Mouse (Mus musculus): ENCODE data around the gene Cachd1. TPM values are rescaled to one million over a fixed set of nuclear protein-coding genes. Genes with fewer than 3 reads are reported as not detected.

Gene Cachd1
- 6.8 and 6.9 TPM in 2 replicates for polyA plus RNA-seq (2015; fragmentation: Nextera tagmentation; extraction: Ambion mirVana)

DNA sequence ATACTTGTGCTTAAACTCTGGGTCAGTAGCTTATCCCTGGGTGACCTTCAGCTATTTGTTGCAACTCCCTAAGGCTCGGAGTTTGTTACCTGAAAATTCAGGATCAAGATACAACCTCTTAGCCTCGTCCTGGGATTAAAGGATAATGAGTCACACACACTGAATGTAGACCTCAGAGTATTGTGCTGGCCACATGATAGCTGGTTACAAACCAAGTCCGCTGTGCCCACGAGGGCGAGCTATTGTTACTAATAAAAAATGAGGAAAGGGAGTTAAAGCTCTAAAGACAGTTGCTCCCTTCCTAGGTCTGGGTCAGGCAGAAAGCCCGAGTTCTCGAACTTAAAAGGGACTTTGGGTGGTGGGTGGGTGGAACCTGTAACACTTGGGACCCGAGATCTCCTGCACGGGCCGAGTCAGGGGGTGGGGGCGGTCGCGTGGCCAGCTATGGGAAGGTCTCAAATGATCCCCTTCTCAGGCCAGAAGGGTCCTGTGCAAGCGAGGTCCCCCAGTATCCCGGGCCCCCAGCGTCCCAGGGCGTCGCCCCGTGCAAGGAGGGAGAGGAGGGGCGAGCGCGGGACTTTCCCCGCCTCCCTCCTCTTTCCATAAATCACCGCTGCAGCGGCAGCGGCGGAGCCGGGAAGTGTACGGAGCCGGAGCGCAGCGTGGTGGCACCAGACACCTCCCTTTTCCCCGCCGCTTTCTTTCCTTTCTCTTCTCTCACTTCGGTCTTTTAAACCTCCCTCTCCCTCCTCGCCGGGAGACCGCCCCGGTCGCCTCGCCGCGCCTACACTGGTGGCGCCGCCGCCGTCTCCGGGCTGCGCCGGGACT lies at the start of gene Cachd1:
Gene Cachd1, plus strand, starts transcription at position 633 of the 828 bp plus-strand sequence.
- 0 out of 2 replicates have a peak, but pooled peaks cover 11% of the 10 kb centered on the region for H3K27me3 ChIP-seq (replicated peaks)
- H3K9me3 ChIP-seq = no peaks in the 10 kb centered on the region
- ATAC-seq (ENCODE audit: extremely low read depth, insufficient number of reproducible peaks, low FRiP score, low TSS enrichment) = peak; percentile 33; the same call in 1 of the 2 replicates
- H3K4me3 ChIP-seq = peak within 1 kb of the TSS; percentile 93
- peak within 1 kb of the TSS; percentile 92 for H3K27ac ChIP-seq (replicated peaks)
- peak within 1 kb of the TSS; percentile 95 for H3K9ac ChIP-seq
- H3K4me1 ChIP-seq = peaks cover 34% of the 10 kb centered on the region
- under 1% methylated on average over 40 of the region's 50 CpGs for WGBS
- no peaks in the 10 kb centered on the region for H3K36me3 ChIP-seq
- H3K4me2 ChIP-seq = peak within 1 kb of the TSS; percentile 87

DNA sequence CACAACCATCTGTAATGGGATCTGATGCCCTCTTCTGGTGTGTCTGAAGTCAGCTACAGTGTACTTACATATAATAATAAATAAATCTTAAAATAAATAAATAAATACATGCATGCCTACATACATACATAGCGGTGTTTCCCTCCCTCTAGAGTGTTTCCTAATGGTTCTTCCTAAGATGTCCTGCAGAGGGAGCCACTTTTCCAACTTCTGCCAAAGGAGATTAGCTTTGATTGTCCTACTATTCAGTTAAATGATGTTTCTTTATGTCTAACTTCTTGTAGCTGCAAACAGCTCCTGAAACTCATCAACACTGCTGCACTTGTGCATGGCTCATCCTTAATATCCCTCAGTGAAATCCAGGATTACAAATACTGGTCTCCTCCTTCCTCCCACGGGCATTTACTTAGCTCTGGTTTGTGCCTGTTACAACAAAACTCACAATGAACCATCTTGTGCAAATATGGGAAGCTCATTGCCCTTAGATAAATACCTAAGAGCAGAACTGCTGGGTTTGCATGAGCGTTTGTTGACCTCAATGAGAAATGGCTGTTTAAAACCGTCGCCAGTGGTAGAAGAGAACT lies 47.5 kb upstream of the Cachd1 start:
- no peak overlapping the region for H3K9ac ChIP-seq
- no peaks in the 10 kb centered on the region for H3K36me3 ChIP-seq
- no peaks in the 10 kb centered on the region for H3K4me1 ChIP-seq
- no peaks in the 10 kb centered on the region for H3K27me3 ChIP-seq (replicated peaks)
- H3K9me3 ChIP-seq = no peaks in the 10 kb centered on the region
- no peak overlapping the region for H3K4me3 ChIP-seq
- H3K27ac ChIP-seq (replicated peaks) = no peak overlapping the region
- 80% methylated on average over 5 of the region's 5 CpGs for WGBS
- no peak overlapping the region for H3K4me2 ChIP-seq
- ATAC-seq (ENCODE audit: extremely low read depth, insufficient number of reproducible peaks, low FRiP score, low TSS enrichment) = no peak

DNA sequence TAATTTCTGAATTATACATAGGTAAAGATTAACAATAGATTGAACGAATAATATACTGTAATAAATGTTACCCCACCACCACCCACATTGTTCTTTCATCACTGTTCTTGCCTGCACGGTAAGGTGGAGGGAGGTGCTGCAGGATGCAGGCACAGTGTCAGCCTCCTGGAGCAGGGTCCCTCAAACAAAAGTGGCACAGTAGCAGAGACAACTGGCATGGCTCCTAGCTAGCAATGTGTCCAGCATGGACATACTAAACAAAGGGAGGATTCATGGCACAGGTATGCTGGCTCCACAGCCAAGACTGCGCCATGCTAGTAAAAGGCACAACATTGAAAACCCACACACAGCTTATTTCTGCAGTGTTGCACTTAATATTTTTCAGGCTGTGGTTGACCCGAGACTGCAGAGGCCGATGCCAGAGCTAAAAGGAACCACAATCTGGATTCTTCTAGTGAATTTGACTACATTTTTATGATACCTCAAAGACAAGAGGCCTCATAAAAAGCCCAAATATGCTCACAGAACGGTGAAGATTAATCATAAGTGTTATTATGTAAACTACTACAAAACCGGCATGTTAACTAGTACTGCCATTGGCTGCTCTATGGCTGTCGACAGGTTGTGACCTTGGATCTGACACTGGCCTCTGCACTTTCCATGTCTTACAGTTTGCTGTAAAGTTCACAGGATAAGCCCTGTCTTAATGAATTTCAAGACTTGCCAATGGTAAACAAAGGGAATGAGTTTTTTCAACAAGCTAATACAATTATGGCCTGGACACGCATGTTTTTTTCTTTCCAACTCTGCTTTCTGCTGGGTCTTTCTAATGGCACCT lies 41.2 kb upstream of the Cachd1 start:
- H3K4me2 ChIP-seq = no peak overlapping the region
- H3K4me1 ChIP-seq = no peaks in the 10 kb centered on the region
- H3K27me3 ChIP-seq (replicated peaks) = no peaks in the 10 kb centered on the region
- ATAC-seq (ENCODE audit: extremely low read depth, insufficient number of reproducible peaks, low FRiP score, low TSS enrichment) = no peak
- WGBS = 72% methylated on average over 9 of the region's 9 CpGs
- no peak overlapping the region for H3K9ac ChIP-seq
- no peaks in the 10 kb centered on the region for H3K9me3 ChIP-seq
- no peaks in the 10 kb centered on the region for H3K36me3 ChIP-seq
- no peak overlapping the region for H3K4me3 ChIP-seq
- no peak overlapping the region for H3K27ac ChIP-seq (replicated peaks)

DNA sequence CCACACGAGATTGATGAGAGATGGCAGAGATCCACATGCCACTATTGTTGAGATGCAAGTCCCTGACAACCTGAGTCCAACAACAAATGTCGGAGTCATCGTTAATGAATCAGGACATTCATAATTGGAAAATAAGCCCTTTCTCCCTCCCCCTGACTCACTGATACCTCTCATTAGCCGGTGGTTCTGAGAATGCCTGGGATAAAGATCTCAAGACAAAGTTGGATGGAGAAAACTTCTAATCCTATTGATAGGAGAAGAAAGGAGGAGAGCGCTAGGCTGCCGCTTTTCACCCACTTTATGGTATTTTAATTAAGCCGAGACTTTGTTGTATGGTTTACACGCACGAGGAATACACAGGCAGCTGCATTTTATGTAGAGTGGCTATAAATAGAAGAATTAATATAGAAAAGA lies 40.5 kb upstream of the Cachd1 start:
- Histone ChIP-seq H3K36me3 (no peaks in the 10 kb centered on the region), H3K27ac (replicated peaks) (no peak overlapping the region), H3K4me2 (no peak overlapping the region), H3K9me3 (no peaks in the 10 kb centered on the region), H3K4me1 (no peaks in the 10 kb centered on the region), H3K4me3 (no peak overlapping the region), H3K9ac (no peak overlapping the region), H3K27me3 (replicated peaks) (no peaks in the 10 kb centered on the region)
- WGBS = 85% methylated on average over 9 of the region's 9 CpGs
- ATAC-seq (ENCODE audit: extremely low read depth, insufficient number of reproducible peaks, low FRiP score, low TSS enrichment) = no peak

DNA sequence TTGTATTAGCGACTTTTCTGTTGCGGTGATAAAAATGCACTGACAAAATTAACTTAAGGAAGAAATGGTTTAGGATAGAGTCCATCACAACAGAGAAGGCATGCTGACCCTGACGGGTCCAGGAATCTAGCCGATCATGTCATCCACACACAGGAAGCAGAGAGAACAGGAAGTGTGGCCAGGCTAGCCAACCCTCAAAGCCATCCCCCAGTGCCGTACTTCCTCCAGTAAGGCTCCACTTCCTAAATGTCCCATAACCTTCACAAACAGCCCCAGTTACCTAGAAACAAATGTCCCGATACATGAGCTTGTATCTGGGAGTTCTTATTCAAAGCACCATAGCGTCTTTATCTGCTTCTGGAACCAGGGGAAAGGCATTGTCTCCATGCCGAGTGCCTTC lies 32.9 kb upstream of the Cachd1 start:
- H3K36me3 ChIP-seq = no peaks in the 10 kb centered on the region
- WGBS = 70% methylated on average over 8 of the region's 8 CpGs

DNA sequence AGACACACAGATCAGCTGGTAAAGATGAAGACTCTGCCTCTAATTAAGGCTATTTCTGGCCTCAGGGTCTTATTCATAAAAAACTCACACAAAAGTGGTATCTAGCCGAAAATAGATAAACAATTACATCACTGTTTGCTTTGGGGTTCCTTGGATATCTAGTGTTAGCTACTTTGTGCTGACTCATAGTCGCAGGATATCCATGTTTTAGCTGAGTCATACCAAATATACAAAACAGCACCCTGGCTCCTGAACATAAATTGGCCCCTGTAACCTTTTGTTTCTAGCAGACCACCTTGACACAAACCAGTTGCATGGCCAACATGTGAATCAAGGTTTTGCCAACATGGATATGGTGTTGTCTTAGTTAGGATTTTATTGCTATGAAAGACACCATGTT lies 24.2 kb upstream of the Cachd1 start:
- no peaks in the 10 kb centered on the region for H3K36me3 ChIP-seq
- 63% methylated on average over 2 of the region's 2 CpGs for WGBS
- H3K4me2 ChIP-seq = no peak overlapping the region
- H3K4me1 ChIP-seq = no peaks in the 10 kb centered on the region
- no peaks in the 10 kb centered on the region for H3K9me3 ChIP-seq
- peaks cover 17% of the 10 kb centered on the region for H3K27me3 ChIP-seq (replicated peaks)
- no peak for ATAC-seq (ENCODE audit: extremely low read depth, insufficient number of reproducible peaks, low FRiP score, low TSS enrichment)
- no peak overlapping the region for H3K27ac ChIP-seq (replicated peaks)
- H3K4me3 ChIP-seq = no peak overlapping the region
- H3K9ac ChIP-seq = no peak overlapping the region

More for the DNA sequence above, 32.9 kb upstream of the Cachd1 start:
- Histone ChIP-seq H3K27ac (replicated peaks) (no peak overlapping the region), H3K4me3 (no peak overlapping the region), H3K27me3 (replicated peaks) (no peaks in the 10 kb centered on the region; the same call in none of the 2 replicates), H3K4me1 (no peaks in the 10 kb centered on the region), H3K9me3 (no peaks in the 10 kb centered on the region), H3K4me2 (no peak overlapping the region), H3K9ac (no peak overlapping the region)
- no peak for ATAC-seq (ENCODE audit: extremely low read depth, insufficient number of reproducible peaks, low FRiP score, low TSS enrichment)

DNA sequence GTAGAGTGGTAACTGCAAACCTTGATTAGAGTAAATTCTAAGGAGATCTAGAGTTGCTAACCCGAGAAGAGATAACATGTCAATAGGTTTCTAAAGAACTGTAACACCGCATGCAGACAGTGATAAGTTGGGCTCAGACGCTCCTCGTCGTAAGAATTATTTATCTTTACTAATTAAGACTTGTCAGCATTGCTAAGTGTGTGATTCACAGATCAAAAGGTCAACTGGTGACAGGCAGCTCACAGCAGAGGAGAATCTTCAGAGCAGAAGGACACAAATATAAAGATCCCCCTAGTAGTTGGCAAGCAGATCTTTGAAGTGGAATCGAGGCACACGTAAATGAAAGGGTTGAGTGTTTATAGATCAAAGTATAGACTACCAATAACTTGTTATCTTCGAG lies 20.8 kb upstream of the Cachd1 start:
- 12% methylated on average over 8 of the region's 8 CpGs for WGBS
- Histone ChIP-seq H3K27ac (replicated peaks) (no peak overlapping the region), H3K9ac (no peak overlapping the region), H3K4me2 (no peak overlapping the region), H3K4me3 (no peak overlapping the region), H3K4me1 (no peaks in the 10 kb centered on the region), H3K9me3 (no peaks in the 10 kb centered on the region), H3K36me3 (no peaks in the 10 kb centered on the region), H3K27me3 (replicated peaks) (peaks cover 16% of the 10 kb centered on the region)
- no peak for ATAC-seq (ENCODE audit: extremely low read depth, insufficient number of reproducible peaks, low FRiP score, low TSS enrichment)

DNA sequence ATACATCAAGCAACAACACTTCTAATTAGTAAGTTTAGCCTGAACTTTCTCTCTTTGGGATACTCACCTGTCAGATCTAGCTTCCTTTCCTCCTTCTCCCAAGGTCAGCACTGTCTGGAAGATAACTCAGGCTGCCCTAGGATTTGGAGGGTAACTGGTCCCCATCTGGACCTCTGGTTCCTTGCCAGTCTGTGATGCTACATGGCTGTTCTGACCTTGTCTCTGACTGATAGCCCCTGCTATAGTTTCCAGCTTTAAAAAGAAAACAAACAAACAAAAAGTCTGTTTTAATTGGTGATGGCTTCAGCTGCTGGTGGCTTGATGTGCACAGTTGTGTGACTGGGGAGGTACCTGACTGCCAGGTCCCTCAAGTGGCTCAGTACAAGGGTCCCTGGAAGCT lies 20.0 kb upstream of the Cachd1 start:
- Histone ChIP-seq H3K9ac (no peak overlapping the region), H3K27ac (replicated peaks) (no peak overlapping the region), H3K27me3 (replicated peaks) (peaks cover 16% of the 10 kb centered on the region), H3K9me3 (no peaks in the 10 kb centered on the region), H3K36me3 (no peaks in the 10 kb centered on the region), H3K4me3 (no peak overlapping the region), H3K4me2 (no peak overlapping the region), H3K4me1 (no peaks in the 10 kb centered on the region)
- no peak for ATAC-seq (ENCODE audit: extremely low read depth, insufficient number of reproducible peaks, low FRiP score, low TSS enrichment)

DNA sequence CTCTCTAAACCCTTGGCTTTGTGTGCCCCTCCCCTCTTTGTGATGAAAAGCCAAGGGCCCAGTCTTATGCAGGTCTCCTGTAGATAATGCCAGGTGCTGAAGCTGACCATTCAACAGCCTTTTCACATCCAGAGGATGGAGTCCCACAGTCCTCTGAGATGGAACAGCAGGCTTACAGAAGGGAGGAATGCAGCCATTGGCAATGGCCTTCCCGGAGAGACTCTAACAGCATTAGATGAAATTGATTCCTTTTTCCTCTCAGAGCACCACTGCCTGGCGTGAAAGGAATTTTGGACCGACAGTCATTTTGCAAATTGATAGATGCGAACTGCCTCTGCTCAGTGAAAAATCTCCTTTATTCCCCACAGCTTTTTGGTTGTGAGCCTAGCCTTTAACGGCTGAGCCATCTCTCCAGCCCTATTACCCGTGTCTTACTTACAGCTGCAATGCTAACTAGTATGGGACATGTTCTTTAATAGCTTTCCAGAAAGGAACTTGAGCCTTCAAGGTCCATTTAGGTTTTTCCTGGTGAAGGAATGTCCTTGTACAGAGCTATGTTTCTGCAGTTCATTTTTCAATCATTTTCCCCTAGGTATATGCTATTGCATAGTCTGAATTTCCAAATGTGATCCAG lies 18.1 kb upstream of the Cachd1 start:
- Histone ChIP-seq H3K4me3 (no peak overlapping the region), H3K9ac (no peak overlapping the region), H3K27ac (replicated peaks) (no peak overlapping the region), H3K36me3 (no peaks in the 10 kb centered on the region), H3K4me1 (no peaks in the 10 kb centered on the region), H3K9me3 (no peaks in the 10 kb centered on the region), H3K27me3 (replicated peaks) (peaks cover 27% of the 10 kb centered on the region), H3K4me2 (no peak overlapping the region)
- WGBS = 74% methylated on average over 6 of the region's 6 CpGs
- ATAC-seq (ENCODE audit: extremely low read depth, insufficient number of reproducible peaks, low FRiP score, low TSS enrichment) = no peak

DNA sequence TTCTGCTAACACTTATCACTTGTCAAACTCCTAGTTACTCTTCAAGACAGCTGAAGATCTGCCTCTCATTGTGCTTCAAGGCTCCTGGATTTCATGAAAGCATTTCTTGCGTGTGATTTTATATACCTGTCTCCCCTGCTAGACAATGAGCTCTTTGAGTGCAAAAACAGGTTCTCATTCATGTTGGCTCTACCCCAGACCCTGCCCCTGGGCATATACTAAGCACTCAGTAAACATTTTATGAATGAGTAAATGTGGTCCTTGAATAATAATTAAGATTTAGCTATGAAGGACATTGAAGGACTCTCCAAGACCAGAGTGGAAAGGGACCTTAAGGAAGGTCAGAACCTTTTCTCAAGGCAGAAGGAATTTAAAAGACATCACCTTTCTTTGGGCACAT lies 16.9 kb upstream of the Cachd1 start:
- Histone ChIP-seq H3K4me3 (no peak overlapping the region), H3K4me1 (no peaks in the 10 kb centered on the region), H3K27ac (replicated peaks) (no peak overlapping the region), H3K36me3 (no peaks in the 10 kb centered on the region), H3K4me2 (no peak overlapping the region), H3K9ac (no peak overlapping the region), H3K9me3 (no peaks in the 10 kb centered on the region), H3K27me3 (replicated peaks) (peaks cover 31% of the 10 kb centered on the region)
- 71% methylated on average over 1 of the region's 1 CpGs for WGBS
- no peak for ATAC-seq (ENCODE audit: extremely low read depth, insufficient number of reproducible peaks, low FRiP score, low TSS enrichment)

DNA sequence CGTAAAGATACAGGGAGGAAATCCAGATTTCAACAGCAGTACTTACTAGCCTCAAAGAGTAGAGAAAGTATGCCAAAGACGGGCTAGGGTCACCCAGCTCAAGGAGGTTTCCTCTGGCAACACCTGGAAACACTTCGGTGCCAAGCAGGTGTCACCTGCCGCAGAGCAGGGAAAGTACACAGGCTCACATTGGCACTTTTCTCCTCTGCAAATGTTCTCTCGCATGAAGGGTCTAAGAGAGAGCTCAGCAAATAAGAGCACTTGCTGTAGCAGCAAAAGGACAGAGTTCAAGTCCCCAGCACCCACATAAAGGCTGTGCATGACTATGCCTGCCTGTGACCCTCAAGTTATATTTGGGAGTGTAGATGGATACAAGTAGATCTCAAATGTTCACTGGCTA lies 16.1 kb upstream of the Cachd1 start:
- Histone ChIP-seq H3K4me2 (no peak overlapping the region), H3K9ac (no peak overlapping the region), H3K27me3 (replicated peaks) (peaks cover 30% of the 10 kb centered on the region), H3K4me1 (no peaks in the 10 kb centered on the region), H3K4me3 (no peak overlapping the region), H3K27ac (replicated peaks) (no peak overlapping the region), H3K36me3 (no peaks in the 10 kb centered on the region), H3K9me3 (no peaks in the 10 kb centered on the region)
- WGBS = 76% methylated on average over 5 of the region's 5 CpGs
- ATAC-seq (ENCODE audit: extremely low read depth, insufficient number of reproducible peaks, low FRiP score, low TSS enrichment) = no peak

All from heart, embryonic 13.5 days (tissue).